Mouse (Mus musculus) heart, postnatal 10 days (tissue): ENCODE measurements at regions not wholly inside any gene's neighbourhood (a gene's known extent, or its start where the extent isn't known, plus 50 kb on each side); places are given as distances from the start of the nearest gene placed in this dataset.
A peak's percentile ranks its signal among the peaks of the same experiment; 100 is the strongest.

Source experiments
- DNase-seq, 2 experiments: peaks; one replicate each; pipeline ENCODE4 v3.0.0; 2021
- intact Hi-C: fragments of 180-260 bp; cut with DNase I; formaldehyde crosslinking; loops from one replicate; pipeline ENCODE4 v1.15.1; 2025

DNA sequence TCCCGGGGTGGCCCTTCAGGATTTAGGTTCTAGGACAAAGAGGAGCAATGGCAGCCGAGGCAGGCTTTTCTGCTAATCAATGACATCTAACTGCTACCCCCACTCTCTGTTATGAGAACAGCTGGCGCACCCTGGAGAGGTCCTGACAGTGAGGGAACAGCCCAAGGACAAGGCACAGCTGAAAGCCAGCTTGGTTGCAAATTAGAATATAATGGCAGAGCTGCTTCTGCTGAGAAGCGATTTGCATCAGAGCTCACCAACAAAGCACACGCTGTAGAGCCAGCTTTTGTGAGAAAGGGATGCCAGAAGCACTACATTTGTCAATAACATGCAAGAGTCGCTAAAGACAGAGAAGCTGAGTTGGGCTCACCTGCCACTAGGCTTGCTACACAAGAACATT is 159.5 kb upstream of the Rgmb start:
- intact Hi-C loops: no loop called here
- no peak for DNase-seq

DNA sequence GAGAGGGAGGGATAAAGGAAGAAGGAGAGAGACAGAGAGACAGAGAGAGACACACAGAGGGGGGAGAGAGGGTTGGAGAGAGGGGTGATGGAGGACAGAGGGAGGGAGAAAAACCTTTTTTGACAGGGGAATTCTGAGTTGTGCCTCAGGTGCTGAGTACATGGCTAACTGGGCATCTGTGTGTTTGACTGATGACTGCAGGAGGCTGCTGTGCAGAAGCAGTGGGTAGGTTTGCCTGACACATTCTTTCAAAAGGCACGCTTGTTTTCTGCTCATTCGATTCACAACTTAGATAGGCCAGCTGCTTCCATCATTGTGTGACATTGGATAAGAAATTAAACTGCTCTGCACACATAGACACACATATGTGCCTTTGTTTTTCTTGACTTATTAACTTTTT is 150.7 kb upstream of the Rgmb start:
- intact Hi-C loops: no loop called here
- no peak for DNase-seq

DNA sequence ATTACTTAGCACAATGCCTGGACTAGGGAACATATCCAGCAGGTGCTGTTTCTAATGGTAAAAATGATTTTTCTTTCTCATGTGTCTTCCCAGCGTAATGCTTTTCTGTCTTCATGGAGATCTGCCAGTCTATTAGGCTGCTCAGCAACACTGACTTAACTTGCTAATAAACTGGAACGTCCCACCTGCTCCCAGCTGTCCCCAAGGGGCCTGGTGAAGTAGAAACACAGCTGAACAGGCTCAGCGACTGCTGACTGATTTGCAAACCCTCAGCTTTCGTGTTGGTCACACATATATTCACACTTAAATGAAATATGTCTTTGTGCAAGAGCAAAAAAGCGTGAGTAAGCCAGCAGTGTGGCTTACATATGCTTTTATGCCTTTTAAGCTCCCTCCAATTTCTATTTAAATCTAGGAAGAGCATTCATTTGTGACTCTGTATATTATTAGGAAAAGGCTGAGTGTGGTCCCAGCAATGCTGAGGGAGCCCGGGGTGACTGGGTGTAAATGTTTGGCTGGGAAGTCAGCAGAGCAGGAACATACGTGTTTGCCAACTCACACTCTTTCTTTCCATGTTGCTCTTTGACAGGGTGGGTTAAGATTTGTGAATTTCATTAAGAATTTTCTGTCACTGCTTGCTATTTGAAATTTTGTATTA is 146.7 kb upstream of the Rgmb start:
- intact Hi-C loops: no loop called here
- DNase-seq: peak; percentile 18 to 20

DNA sequence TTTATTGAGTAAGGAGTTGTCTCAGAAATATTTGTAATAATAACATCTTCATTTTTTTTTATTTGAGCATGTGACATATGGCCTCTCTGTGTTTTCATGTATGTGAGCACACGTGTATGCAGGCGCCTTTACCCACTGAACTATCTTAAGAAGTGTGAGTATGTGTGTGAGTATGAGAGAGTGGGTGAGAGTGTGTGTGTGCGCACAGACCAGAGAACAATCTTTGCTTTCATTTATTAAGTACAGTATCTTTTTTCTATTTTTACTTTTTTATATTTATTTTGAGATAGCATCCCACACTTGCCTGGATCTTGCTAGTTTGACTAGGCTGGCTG is 140.5 kb upstream of the Rgmb start:
- intact Hi-C loops: no loop called here
- DNase-seq: no peak

DNA sequence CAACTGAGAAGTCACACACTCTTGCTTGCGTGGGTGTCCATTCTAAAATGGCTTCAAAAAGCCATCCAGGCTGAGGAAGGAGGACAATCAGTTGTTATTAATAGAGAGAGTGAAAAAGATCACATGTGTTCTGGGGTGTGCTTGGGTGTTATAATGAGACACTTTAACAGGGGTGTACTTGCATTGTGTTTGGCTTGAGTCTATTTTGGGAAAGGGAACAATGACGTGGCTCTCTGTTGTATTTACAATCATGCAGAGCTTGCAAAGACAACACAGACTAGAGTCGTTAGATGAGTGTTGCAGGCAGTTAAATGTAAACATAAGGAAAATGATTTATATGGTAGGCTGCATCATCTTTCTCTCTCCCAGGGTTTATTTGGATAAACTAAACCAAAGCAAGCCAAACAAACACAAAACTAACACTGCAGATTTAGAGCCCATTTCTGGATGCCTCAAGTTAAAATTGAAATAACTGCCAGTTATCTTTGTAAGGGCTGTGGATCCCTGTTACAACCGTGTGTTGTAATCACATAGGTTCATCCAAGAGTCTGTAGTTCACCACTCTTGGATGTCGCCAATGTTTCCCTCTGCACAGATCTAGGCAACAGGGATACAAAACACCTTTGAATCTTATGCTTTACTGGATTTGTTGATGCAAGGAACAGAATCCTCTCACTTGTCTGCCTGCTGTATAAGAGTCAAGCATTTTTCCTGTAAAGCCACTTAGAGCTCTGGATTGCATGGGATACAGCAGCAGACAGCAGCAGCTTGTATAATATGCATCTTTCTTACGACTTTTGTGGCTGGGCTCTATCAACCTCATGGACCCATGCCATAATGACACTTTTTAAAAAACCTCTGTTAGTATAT is 139.9 kb upstream of the Rgmb start:
- intact Hi-C loops: no loop called here
- no peak for DNase-seq

DNA sequence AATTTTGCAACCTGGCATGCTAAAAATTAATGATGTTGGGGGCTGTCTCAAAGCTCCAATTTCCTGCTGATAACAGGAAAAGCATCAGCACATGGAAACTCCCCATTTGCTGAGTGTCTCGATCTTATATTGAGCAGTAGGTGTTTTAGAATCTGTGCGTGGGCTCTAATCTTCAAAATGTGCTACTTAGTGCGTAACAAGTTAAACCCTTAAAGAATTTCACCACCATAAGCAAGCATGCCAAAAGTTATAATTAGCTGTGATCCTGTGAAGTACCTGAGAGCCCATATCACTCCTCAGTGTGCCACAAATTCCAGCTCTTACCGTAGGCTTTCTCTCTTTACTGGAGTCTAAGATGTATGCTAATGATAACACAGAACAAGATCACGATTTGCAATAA is 137.5 kb upstream of the Rgmb start:
- intact Hi-C loops: no loop called here

DNA sequence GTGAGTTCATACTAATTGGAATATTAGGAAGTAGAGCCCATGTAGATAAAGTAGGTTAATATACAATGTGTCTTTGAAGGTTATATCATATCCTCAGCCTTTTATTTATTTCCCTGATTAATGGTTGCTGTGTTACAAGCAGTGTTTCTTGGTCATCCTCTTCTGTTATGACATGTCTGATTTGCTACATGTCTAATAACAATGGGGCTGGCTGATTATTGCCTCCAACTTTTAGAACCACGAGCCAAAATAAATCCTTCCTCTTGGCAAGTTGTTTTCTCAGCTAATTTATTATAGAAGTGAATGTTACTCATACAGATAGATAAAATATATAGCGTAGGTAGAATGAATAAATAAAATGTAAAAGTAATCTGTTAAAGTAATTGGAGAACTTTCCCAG is 124.8 kb upstream of the Rgmb start:
- no peak for DNase-seq
- intact Hi-C loops: no loop called here

More for the DNA sequence above, 137.5 kb upstream of the Rgmb start:
- no peak for DNase-seq

DNA sequence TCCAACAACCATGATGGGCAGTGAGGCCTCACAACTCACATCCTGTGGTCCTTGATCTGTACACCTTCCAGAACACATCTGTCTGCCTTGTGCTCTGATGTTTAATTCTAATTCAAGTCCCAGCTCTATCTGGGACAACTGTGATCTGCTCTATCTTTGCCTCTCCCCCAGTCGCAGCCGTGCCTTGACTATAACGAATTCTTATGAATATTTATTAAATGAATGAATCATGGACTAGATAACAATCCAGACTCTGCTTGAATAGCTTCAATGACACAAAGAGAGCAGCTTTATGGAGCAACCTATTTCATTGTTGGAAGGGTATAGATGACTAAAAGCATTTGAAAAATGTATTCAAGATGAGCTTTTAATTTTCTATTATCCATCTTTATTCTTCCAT is 120.8 kb upstream of the Rgmb start:
- DNase-seq: no peak
- intact Hi-C loops: no loop called here

DNA sequence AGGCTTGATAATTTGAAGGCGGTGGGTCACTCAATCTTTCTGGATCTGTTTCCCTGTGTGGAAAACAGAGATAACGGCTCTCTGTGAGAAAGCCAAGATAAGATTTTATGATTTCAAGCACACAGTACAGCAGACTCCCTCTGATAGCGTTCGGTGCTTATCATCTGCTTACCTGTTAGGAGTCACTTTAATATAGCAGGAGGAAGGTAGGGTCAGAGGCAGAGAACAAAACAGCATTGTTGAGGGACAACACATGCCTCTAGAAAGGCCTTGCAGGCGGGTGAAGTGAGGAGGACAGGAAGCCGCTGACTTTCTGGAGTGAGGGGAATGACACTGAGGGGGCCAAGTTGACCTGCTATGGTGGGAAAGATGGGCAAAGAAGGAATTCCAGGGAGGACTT is 118.9 kb upstream of the Rgmb start:
- intact Hi-C loops: no loop called here
- no peak for DNase-seq

DNA sequence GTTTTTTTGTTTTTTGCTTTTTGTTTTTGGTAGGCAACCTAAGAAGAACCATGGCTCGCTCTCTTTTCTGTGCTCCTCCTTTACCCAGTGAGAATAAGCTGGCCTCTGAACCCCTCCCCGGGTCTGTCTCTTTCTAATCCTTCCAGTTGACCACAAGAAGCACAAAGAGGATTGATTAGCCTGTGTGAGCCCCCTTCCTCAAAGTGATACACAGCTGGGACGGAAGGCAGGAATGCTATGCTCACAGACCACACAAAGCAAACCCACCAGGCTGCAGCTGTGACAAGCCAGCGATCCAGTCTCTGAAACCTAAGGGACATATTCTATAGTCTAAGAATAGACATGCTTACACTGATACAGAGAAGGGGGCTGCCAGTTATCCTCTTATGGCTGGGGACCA is 111.5 kb upstream of the Rgmb start:
- no peak for DNase-seq

DNA sequence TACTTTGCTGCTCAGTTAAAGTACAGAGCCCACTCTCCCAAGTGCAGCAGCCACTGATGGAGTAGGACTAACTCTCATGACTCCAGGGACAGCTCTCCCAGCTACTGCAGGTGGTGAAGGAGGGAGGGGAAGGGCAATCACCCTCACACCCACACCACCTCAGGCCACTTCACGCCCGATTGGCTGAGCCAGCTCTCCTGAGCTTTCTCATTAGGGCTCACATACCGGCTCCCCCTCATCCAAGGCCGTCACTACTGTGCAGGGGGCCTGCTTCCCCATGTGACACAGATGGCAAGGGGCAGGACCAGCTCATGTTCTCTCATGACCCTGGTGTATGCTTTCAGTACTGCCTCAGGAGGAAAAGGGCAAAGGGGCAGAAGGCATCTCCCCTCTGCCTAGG is 87.8 kb upstream of the Rgmb start:
- no peak for DNase-seq
- intact Hi-C loops: no loop called here

More for the DNA sequence above, 111.5 kb upstream of the Rgmb start:
- intact Hi-C loops: no loop called here

DNA sequence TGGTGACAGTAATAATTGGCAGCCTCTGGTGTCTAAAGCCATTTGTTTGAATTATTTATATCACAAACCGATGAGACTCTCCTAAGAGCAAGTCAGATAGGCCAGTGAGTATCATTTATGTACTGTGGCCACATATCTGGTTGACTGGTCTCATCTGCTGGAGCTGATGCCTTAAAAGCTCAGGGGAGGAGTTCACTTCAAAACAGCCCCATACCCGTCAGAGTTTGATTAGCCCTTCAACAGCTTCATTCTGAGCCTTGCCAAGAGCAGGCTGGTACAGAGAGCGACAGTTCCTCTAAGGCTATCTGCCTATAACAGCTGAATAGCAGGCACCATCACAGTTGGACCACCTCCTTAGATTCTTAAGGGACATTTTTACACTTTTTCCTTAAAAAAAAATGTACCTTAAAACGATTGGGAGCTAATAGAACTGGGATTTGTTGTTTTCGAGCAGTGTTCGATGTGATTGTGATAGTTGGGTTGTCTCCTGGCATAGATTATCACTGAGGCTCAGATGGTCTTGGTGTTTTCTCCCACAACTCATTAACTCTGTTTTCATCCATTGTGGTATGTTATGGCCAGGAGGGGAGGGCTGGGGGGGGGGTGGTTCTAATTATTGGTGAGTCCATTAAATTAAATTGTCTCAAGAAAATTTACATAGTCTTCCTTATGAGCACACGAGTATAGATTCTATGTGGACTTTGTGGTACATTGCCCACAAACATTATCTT is 68.0 kb upstream of the Rgmb start:
- no peak for DNase-seq
- intact Hi-C loops: no loop called here

DNA sequence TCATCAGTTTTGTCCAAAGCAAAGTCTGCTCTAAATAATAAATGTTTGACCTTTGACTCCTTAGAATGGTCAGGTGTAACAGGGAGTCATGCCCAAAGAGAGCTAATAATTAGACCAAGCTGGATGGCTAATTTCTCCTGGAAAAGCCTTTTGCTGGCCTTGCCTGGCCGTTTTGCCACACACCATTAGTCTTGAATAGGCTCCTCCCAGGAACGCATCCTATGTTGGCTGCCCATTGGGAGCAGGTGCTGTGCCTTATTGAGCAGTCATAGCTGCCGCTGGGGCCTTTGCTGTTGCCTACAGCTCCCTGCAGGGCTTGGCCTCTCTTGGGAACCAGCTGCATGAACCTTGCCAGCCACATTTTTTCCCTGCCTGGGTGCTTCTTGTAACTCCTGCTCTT is 65.1 kb upstream of the Rgmb start:
- intact Hi-C loops: no loop called here
- DNase-seq: no peak

DNA sequence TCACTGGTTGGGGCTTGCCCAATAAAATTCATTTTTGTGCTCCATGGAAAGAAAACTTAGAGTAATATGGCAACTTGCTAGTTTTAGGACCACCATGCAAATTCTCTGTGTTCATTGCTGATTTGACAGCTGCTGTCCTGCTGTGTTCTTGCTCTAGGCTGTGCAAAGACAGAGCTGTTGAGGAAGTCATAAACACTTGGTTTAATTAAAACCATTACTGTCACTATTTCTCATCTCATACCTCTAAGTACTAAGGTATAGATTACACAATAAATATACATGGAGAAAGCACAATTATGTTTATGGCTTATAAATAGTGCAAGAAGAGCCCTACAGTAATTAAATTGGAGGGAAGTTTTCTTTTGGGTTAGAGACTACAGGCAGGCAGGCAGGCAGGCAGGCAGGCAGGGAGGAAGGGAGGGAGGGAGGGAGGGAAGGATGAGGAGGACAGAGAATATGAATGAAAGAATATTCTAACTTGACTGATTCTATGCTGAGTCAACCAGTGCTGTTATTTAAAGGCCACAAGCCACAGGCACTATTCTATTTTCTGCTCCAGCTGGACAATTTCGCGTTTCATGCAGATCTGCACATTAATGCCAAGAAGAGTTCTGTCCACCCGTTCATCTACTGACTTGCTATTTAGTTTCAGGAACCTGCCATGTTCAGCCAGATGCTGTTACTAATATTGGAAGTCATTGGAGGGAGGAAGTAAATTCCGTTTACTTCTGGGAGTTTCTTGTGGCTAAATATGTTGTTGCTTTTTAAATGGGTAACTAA is 61.2 kb upstream of the Rgmb start:
- intact Hi-C loops: no loop called here
- peak; percentile 3 to 4 for DNase-seq

DNA sequence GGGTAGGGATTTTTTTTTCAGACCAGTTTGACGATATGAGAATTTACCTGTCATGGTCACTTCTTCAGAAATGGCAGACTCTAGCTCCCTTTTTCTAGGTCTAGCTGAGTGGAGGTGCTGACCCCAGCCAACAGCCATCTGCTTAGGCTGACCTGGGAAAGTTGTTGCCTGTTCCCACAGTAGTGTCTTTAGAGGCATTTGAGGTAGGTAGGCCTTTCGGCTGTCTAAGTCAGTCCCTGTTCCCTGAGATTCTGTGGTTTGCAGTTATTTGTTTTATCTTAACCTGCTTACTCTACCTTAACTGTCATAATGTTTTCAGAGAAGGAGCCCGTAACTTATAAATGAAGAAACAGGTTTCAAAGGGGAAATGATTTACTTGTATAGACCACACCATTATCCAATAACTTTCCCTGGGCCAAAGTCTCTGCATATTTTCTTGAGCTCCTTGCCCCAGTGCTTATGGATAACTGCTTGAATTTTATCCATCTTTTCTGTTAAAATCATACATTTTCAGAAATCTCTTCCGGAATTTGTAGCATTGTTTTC is 59.8 kb upstream of the Rgmb start:
- intact Hi-C loops: no loop called here
- no peak for DNase-seq

DNA sequence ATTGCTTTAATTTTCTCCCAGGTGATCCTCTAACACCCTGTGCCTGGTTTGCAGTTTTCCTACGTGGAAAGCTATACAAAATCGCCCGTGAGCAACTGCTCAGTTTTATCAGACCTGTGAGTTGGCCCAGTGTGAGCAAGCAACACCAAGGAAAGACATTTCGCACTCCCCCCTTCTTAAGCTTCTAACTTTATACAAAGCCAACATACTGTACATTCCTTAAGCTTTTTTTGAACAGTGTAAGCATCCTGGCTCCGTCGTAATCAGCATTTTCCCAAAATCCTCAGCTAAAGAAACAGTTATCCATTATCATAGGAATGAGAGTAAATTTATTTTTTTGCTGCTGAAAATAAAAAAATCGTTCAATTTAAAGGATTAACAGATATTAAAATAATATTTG is 52.0 kb upstream of the Rgmb start:
- intact Hi-C loops: no loop called here
- DNase-seq: no peak

DNA sequence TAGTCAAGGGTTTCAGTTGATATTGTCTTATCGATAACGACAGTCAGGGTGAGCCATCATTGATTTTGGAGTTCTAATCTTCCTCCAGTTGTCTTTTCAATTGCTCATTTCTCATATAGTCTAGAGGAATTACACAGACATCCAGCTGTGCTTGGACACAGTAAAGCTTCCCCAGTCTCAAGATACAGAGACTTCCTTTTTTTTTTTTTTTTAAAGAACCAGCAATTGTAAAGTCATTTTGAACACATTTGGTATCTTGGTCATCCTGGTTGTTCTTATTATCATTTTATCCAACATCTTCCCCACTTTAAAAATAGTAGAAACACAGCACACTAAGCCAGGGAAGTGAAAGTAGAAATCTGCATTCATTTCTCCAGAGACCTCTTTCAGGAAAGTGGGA is 51.4 kb upstream of the Rgmb start:
- DNase-seq: no peak
- intact Hi-C loops: no loop called here
